ENCODE assay signal across 25 mouse cellular contexts in genomic region chr16:70160539-70160938, GRCm38 (mm10).
DNase-seq lines count a peak whose midpoint lies in the region; ATAC-seq and TF ChIP-seq lines count a peak whose summit lies in the region.
"Had no signal": no experiment of that assay in that cellular context is flagged by ENCODE, and none has a peak within 500 bp of the region (broad histone marks: within the 10 kb centered on the region; RNA-seq: fewer than 3 reads in every experiment).

No protein-coding gene starts in this region.

- ATAC-seq in forebrain, postnatal 0 days, result no peak
- ATAC-seq in forebrain, embryonic 13.5 days, result no peak
- no peak for ATAC-seq in midbrain, postnatal 0 days (ENCODE audit: low FRiP score)
- no peak for ATAC-seq in midbrain, embryonic 16.5 days
- ATAC-seq: forebrain, embryonic 16.5 days; midbrain, embryonic 13.5 days had no signal

- H3K27me3 ChIP-seq in forebrain, postnatal 0 days (ENCODE audit: insufficient read depth, low read length), result no peaks in the 10 kb centered on the region
- H3K27me3 ChIP-seq in forebrain, embryonic 13.5 days, result no peaks in the 10 kb centered on the region
- H3K27me3 ChIP-seq in midbrain, postnatal 0 days (ENCODE audit: insufficient read depth, low read length), result no peaks in the 10 kb centered on the region
- H3K27me3 ChIP-seq in midbrain, embryonic 16.5 days (ENCODE audit: control insufficient read depth, insufficient read depth, low read depth, low read length), result no peaks in the 10 kb centered on the region
- H3K27me3 ChIP-seq: heart, embryonic 15.5 days; limb, embryonic 15.5 days; liver, embryonic 15.5 days; midbrain, embryonic 13.5 days had no signal

- no peak overlapping the region for H3K9ac ChIP-seq in forebrain, postnatal 0 days
- H3K9ac ChIP-seq in forebrain, embryonic 13.5 days, result no peak overlapping the region
- no peak overlapping the region for H3K9ac ChIP-seq in midbrain, postnatal 0 days (replicated peaks; ENCODE audit: low read length, poor library complexity, severe bottlenecking)
- no peak overlapping the region for H3K9ac ChIP-seq in midbrain, embryonic 16.5 days (ENCODE audit: low read depth, low read length)
- H3K9ac ChIP-seq: heart, embryonic 15.5 days; hindbrain, embryonic 14.5 days; limb, embryonic 15.5 days; liver, embryonic 15.5 days; midbrain, embryonic 13.5 days had no signal

- no peaks in the 10 kb centered on the region for H3K4me1 ChIP-seq in forebrain, postnatal 0 days (ENCODE audit: insufficient read depth)
- no peaks in the 10 kb centered on the region for H3K4me1 ChIP-seq in forebrain, embryonic 13.5 days
- H3K4me1 ChIP-seq in midbrain, postnatal 0 days (ENCODE audit: insufficient read depth, low read length), result no peaks in the 10 kb centered on the region
- no peaks in the 10 kb centered on the region for H3K4me1 ChIP-seq in midbrain, embryonic 16.5 days (ENCODE audit: control insufficient read depth, insufficient read depth, low read length)
- H3K4me1 ChIP-seq: heart, embryonic 15.5 days; limb, embryonic 15.5 days; liver, embryonic 15.5 days; midbrain, embryonic 13.5 days had no signal

- H3K4me2 ChIP-seq in forebrain, postnatal 0 days (ENCODE audit: low read depth), result no peak overlapping the region
- H3K4me2 ChIP-seq in forebrain, embryonic 13.5 days, result no peak overlapping the region
- no peak overlapping the region for H3K4me2 ChIP-seq in midbrain, postnatal 0 days (ENCODE audit: low read depth, low read length, poor library complexity, severe bottlenecking)
- no peak overlapping the region for H3K4me2 ChIP-seq in midbrain, embryonic 16.5 days (ENCODE audit: low read length)
- H3K4me2 ChIP-seq: heart, embryonic 15.5 days; hindbrain, embryonic 14.5 days; limb, embryonic 15.5 days; liver, embryonic 15.5 days; midbrain, embryonic 13.5 days had no signal

- no peak overlapping the region for H3K4me3 ChIP-seq in forebrain, postnatal 0 days (ENCODE audit: low read depth, low read length)
- H3K4me3 ChIP-seq in forebrain, embryonic 13.5 days, result no peak overlapping the region
- no peak overlapping the region for H3K4me3 ChIP-seq in layer of hippocampus, adult 2 months
- H3K4me3 ChIP-seq in midbrain, postnatal 0 days (ENCODE audit: low read depth, low read length), result no peak overlapping the region
- H3K4me3 ChIP-seq in midbrain, embryonic 16.5 days (ENCODE audit: low read depth, low read length), result no peak overlapping the region
- H3K4me3 ChIP-seq: heart, embryonic 15.5 days; limb, embryonic 15.5 days; liver, embryonic 15.5 days; midbrain, embryonic 13.5 days; myocyte had no signal

- DNase-seq in forebrain, postnatal 0 days, result no peak
- no peak for DNase-seq in layer of hippocampus, adult 2 months (ENCODE audit: low spot score in 2 of 2)
- no peak for DNase-seq in layer of hippocampus, postnatal 14 days (ENCODE audit: low spot score in 2 of 2)
- DNase-seq in midbrain, postnatal 0 days (ENCODE audit: low spot score), result peak; percentile 29
- no peak for DNase-seq in embryo, embryonic 11 days
- no peak for DNase-seq in cerebellum, postnatal 36 days
- DNase-seq: adrenal gland, adult 2 months; cerebellum, adult 2 months; cerebellum, postnatal 25 days; gastrocnemius, postnatal 36 days; heart, postnatal 36 days; kidney, adult 9 months; kidney, postnatal 36 days; left cerebral cortex, postnatal 4 days; lung, postnatal 14 days had no signal

- H3K9me3 ChIP-seq in forebrain, postnatal 0 days (ENCODE audit: low read length), result no peaks in the 10 kb centered on the region
- H3K9me3 ChIP-seq in forebrain, embryonic 13.5 days (replicated peaks), result no peaks in the 10 kb centered on the region
- no peaks in the 10 kb centered on the region for H3K9me3 ChIP-seq in midbrain, postnatal 0 days (ENCODE audit: low read length)
- H3K9me3 ChIP-seq in midbrain, embryonic 16.5 days (replicated peaks; ENCODE audit: control insufficient read depth, low read length, poor library complexity, severe bottlenecking), result no peaks in the 10 kb centered on the region
- H3K9me3 ChIP-seq: G1E; heart, embryonic 15.5 days; limb, embryonic 15.5 days; liver, embryonic 15.5 days; midbrain, embryonic 13.5 days had no signal

- no peaks in the 10 kb centered on the region for H3K36me3 ChIP-seq in forebrain, postnatal 0 days (ENCODE audit: insufficient read depth)
- no peaks in the 10 kb centered on the region for H3K36me3 ChIP-seq in forebrain, embryonic 13.5 days (ENCODE audit: poor library complexity, severe bottlenecking)
- H3K36me3 ChIP-seq in midbrain, postnatal 0 days (ENCODE audit: insufficient read depth, low read length), result no peaks in the 10 kb centered on the region
- H3K36me3 ChIP-seq in midbrain, embryonic 16.5 days (ENCODE audit: control insufficient read depth, insufficient read depth, low read length), result no peaks in the 10 kb centered on the region
- H3K36me3 ChIP-seq: G1E; heart, embryonic 15.5 days; limb, embryonic 15.5 days; liver, embryonic 15.5 days; midbrain, embryonic 13.5 days had no signal

- peak; percentile 38; the same call in 1 of the 2 replicates for TF ChIP-seq CTCF in forebrain, postnatal 0 days (IDR thresholded peaks at IDR 0.05; ENCODE audit: low read depth)
- TF ChIP-seq CTCF in layer of hippocampus, adult 2 months (conservative IDR thresholded peaks at IDR 0.05), result peak; percentile 79
- peak; percentile 64 for TF ChIP-seq CTCF in midbrain, postnatal 0 days (IDR thresholded peaks at IDR 0.05)

- no peak overlapping the region for H3K27ac ChIP-seq in forebrain, postnatal 0 days (ENCODE audit: low read depth, low read length)
- no peak overlapping the region for H3K27ac ChIP-seq in forebrain, embryonic 13.5 days
- H3K27ac ChIP-seq in layer of hippocampus, adult 2 months, result no peak overlapping the region
- H3K27ac ChIP-seq in midbrain, postnatal 0 days (ENCODE audit: low read depth, low read length), result no peak overlapping the region
- H3K27ac ChIP-seq in midbrain, embryonic 16.5 days (ENCODE audit: low read length), result no peak overlapping the region
- H3K27ac ChIP-seq: heart, embryonic 15.5 days; hindbrain, embryonic 14.5 days; limb, embryonic 15.5 days; liver, embryonic 15.5 days; midbrain, embryonic 13.5 days had no signal
